Mouse (Mus musculus) limb, embryonic 14.5 days (tissue): ENCODE results near the gene Ucp2. TPM values are rescaled to one million over a fixed set of nuclear protein-coding genes. Genes with fewer than 3 reads are reported as not detected.
A peak's percentile ranks its signal among the peaks of the same experiment; 100 is the strongest.

ENCODE experiments used
- ATAC-seq: fragments of 200-750 bp; cut with Nextera tagmentation; 2 replicates; pipeline ENCODE4 v1.8.0; 2017; ENCODE audit warnings: low read depth, moderate number of reproducible peaks, moderate TSS enrichment; ENCODE audit not compliant: low FRiP score
- DNase-seq: peaks from one replicate; pipeline ENCODE4 v3.0.0-alpha.2; 2015; ENCODE audit warnings: low spot score
- H3K27ac ChIP-seq: fragments of 300-500 bp; sonication (generic); replicated peaks from 2 replicates; pipeline ENCODE4 v1.5.1; 2014; ENCODE audit warnings: low read depth, mild to moderate bottlenecking, low read length, moderate library complexity, mixed read lengths
- H3K27me3 ChIP-seq: fragments of 300-500 bp; sonication (generic); 2 replicates; pipeline ENCODE4 v1.6.1; 2014; ENCODE audit warnings: low read length, mixed read lengths; ENCODE audit not compliant: control insufficient read depth, insufficient read depth
- H3K36me3 ChIP-seq: fragments of 300-500 bp; sonication (generic); 2 replicates; pipeline ENCODE4 v1.6.1; 2014; ENCODE audit warnings: mild to moderate bottlenecking, low read length, moderate library complexity, mixed read lengths; ENCODE audit not compliant: control insufficient read depth, insufficient read depth
- H3K4me1 ChIP-seq: fragments of 300-500 bp; sonication (generic); 2 replicates; pipeline ENCODE4 v1.6.1; 2014; ENCODE audit warnings: antibody characterized with exemption, low read length, mixed read lengths; ENCODE audit not compliant: control insufficient read depth, insufficient read depth
- H3K4me2 ChIP-seq: fragments of 300-500 bp; sonication (generic); replicated peaks from 2 replicates; pipeline ENCODE4 v1.6.1; 2014; ENCODE audit warnings: low read depth, mild to moderate bottlenecking, low read length, moderate library complexity; ENCODE audit not compliant: severe bottlenecking
- H3K4me3 ChIP-seq: fragments of 300-500 bp; sonication (generic); replicated peaks from 2 replicates; pipeline ENCODE4 v1.5.1; 2014; ENCODE audit warnings: low read length
- H3K9ac ChIP-seq: fragments of 300-500 bp; sonication (generic); 2 replicates; pipeline ENCODE4 v1.6.1; 2014; ENCODE audit warnings: mild to moderate bottlenecking, low read depth, low read length, moderate library complexity; ENCODE audit not compliant: severe bottlenecking
- H3K9me3 ChIP-seq: fragments of 300-500 bp; sonication (generic); 2 replicates; pipeline ENCODE4 v1.6.1; 2016; ENCODE audit warnings: low read length; ENCODE audit not compliant: control insufficient read depth
- POLR2A ChIP-seq: fragments of 200-500 bp; IDR thresholded peaks from 2 replicates; pipeline ENCODE4 v1.8.0; 2012; ENCODE audit warnings: inconsistent platforms, mild to moderate bottlenecking, moderate library complexity, borderline replicate concordance; ENCODE audit not compliant: insufficient read depth, insufficient read length; ENCODE audit errors: extremely low read depth
- WGBS: fragments of 180-500 bp; shearing (Covaris S2); extraction: QIAGEN DNeasy Blood & Tissue Kit; methylation state at CpG from one replicate; pipeline ENCODE4 v1.1.7; 2014; 5-methylcytosine and 5-hydroxymethylcytosine counted together
- polyA plus RNA-seq, 2 experiments: library from polyadenylated mRNA; depleted of rRNA in 1 of 2; stranded (reverse) in 1 of 2; unstranded in 1 of 2; fragments of >200 nt; fragmentation: Nextera tagmentation in 1 of 2; extraction: Ambion mirVana in 1 of 2; gene quantifications; 2 replicates each; pipeline versions ENCODE4 v1.2.1 to v1.2.3; 2012 to 2014

Gene Ucp2
- polyA plus RNA-seq, 2 experiments, result 104 to 152 TPM

- Histone ChIP-seq H3K27ac (0 out of 2 replicates have a peak overlapping the region, but pooled peaks have one; percentile 19), H3K27me3 (no peaks in the 10 kb centered on the region), H3K9me3 (no peaks in the 10 kb centered on the region), H3K36me3 (peaks cover 6% of the 10 kb centered on the region), H3K4me2 (peak overlapping the region; percentile 95), H3K4me1 (peaks cover 27% of the 10 kb centered on the region), H3K4me3 (peak overlapping the region; percentile 44), H3K9ac (peak overlapping the region; percentile 60)
- WGBS, result 3% methylated on average over 31 of the region's 36 CpGs
- DNase-seq (no peak), ATAC-seq (peak; percentile 10; the same call in 1 of the 2 replicates)
- no peak for TF ChIP-seq POLR2A
These were observed 583 bp upstream of the Ucp2 start for GRCm38 (mm10) chr7:100492391-100493116.

GRCm38 (mm10) chr7:100493484-100494414, 612 bp downstream of the Ucp2 start:
- 36% methylated on average over 19 of the region's 19 CpGs for WGBS
- Histone ChIP-seq H3K4me3 (peak overlapping the region; percentile 44), H3K27me3 (no peaks in the 10 kb centered on the region), H3K9me3 (no peaks in the 10 kb centered on the region), H3K9ac (peak overlapping the region; percentile 60; the same call in 1 of the 2 replicates), H3K4me2 (peak overlapping the region; percentile 95), H3K4me1 (peaks cover 27% of the 10 kb centered on the region), H3K27ac (peak overlapping the region; percentile 15; the same call in 1 of the 2 replicates), H3K36me3 (peaks cover 15% of the 10 kb centered on the region)
- TF ChIP-seq POLR2A, result no peak
- ATAC-seq (peak; percentile 52), DNase-seq (peak; percentile 90)

- no peak for TF ChIP-seq POLR2A
- peaks cover 17% of the 10 kb centered on the region for H3K36me3 ChIP-seq
- no peaks in the 10 kb centered on the region for H3K9me3 ChIP-seq
- no peak overlapping the region for H3K9ac ChIP-seq
- WGBS, result 78% methylated on average over 7 of the region's 7 CpGs
- DNase-seq (no peak), ATAC-seq (no peak)
- peaks cover 27% of the 10 kb centered on the region for H3K4me1 ChIP-seq
- H3K4me2 ChIP-seq, result peak overlapping the region; percentile 95
- no peaks in the 10 kb centered on the region for H3K27me3 ChIP-seq
- H3K4me3 ChIP-seq, result peak overlapping the region; percentile 44
- peak overlapping the region; percentile 76; the same call in 1 of the 2 replicates for H3K27ac ChIP-seq
These were observed 1.3 kb downstream of the Ucp2 start for GRCm38 (mm10) chr7:100494415-100494831.

- peak overlapping the region; percentile 76 for H3K27ac ChIP-seq
- H3K36me3 ChIP-seq, result peaks cover 17% of the 10 kb centered on the region
- ATAC-seq (no peak), DNase-seq (peak; percentile 26)
- H3K4me3 ChIP-seq, result peak overlapping the region; percentile 44
- no peaks in the 10 kb centered on the region for H3K27me3 ChIP-seq
- 14% methylated on average over 8 of the region's 8 CpGs for WGBS
- peaks cover 27% of the 10 kb centered on the region for H3K4me1 ChIP-seq
- no peaks in the 10 kb centered on the region for H3K9me3 ChIP-seq
- no peak for TF ChIP-seq POLR2A
- H3K9ac ChIP-seq, result peak overlapping the region; percentile 25; the same call in 1 of the 2 replicates
- H3K4me2 ChIP-seq, result peak overlapping the region; percentile 95
These were observed 1.9 kb downstream of the Ucp2 start for GRCm38 (mm10) chr7:100495042-100495441.

GRCm38 (mm10) chr7:100495581-100496251, 2.6 kb downstream of the Ucp2 start:
- DNase-seq, result peak; percentile 58
- ATAC-seq, result peak; percentile 67
- H3K4me3 ChIP-seq, result peak overlapping the region; percentile 44
- WGBS, result 19% methylated on average over 11 of the region's 11 CpGs
- no peak for TF ChIP-seq POLR2A
- H3K9ac ChIP-seq, result peak overlapping the region; percentile 25; the same call in 1 of the 2 replicates
- H3K27me3 ChIP-seq, result no peaks in the 10 kb centered on the region
- H3K4me1 ChIP-seq, result peaks cover 27% of the 10 kb centered on the region
- peak overlapping the region; percentile 76 for H3K27ac ChIP-seq
- no peaks in the 10 kb centered on the region for H3K9me3 ChIP-seq
- peak overlapping the region; percentile 95 for H3K4me2 ChIP-seq
- peaks cover 17% of the 10 kb centered on the region for H3K36me3 ChIP-seq
